Mouse (Mus musculus) MEL (cell line): ENCODE results near the gene Cotl1.

Source experiments
- CTCF ChIP-seq, 3 experiments: IDR thresholded peaks in 2 of 3; conservative IDR thresholded peaks in 1 of 3; 2 replicates each; pipeline ENCODE4 v1.5.1; 2011 to 2012; ENCODE audit warnings: low read length in 3 of 3, low read depth in 2 of 3, mild to moderate bottlenecking in 2 of 3, improper control_type of control experiment in 1 of 3, inconsistent platforms in 1 of 3, mixed read lengths in 1 of 3, moderate library complexity in 1 of 3; ENCODE audit not compliant: control insufficient read depth in 1 of 3, insufficient read depth in 1 of 3, poor library complexity in 1 of 3, severe bottlenecking in 1 of 3
- EP300 ChIP-seq, 2 experiments: IDR thresholded peaks; 2 replicates each; pipeline ENCODE4 v1.6.1; 2011; ENCODE audit warnings: improper control_type of control experiment in 2 of 2, low read length in 2 of 2, low read depth in 1 of 2, mild to moderate bottlenecking in 1 of 2
- KAT2A ChIP-seq: conservative IDR thresholded peaks from 2 replicates; pipeline ENCODE4 v1.6.1; 2012; ENCODE audit warnings: low read depth, low read length, improper control_type of control experiment, inconsistent platforms
- MYC ChIP-seq: IDR thresholded peaks from 2 replicates; pipeline ENCODE4 v1.6.1; 2011; ENCODE audit warnings: low read depth, mild to moderate bottlenecking, low read length, improper control_type of control experiment, moderate library complexity
- POLR2A ChIP-seq, 2 experiments: IDR thresholded peaks; 2 replicates each; pipeline ENCODE4 v1.6.1; 2011 to 2012; ENCODE audit warnings: low read length in 2 of 2, mild to moderate bottlenecking in 2 of 2, control low read depth in 1 of 2, improper control_type of control experiment in 1 of 2, low read depth in 1 of 2, moderate library complexity in 1 of 2; ENCODE audit not compliant: control insufficient read depth in 1 of 2, insufficient read depth in 1 of 2, poor library complexity in 1 of 2
- SMC3 ChIP-seq: IDR thresholded peaks from 2 replicates; pipeline ENCODE4 v1.6.1; 2011; ENCODE audit warnings: low read depth, low read length, improper control_type of control experiment
- TBP ChIP-seq: IDR thresholded peaks from 2 replicates; pipeline ENCODE4 v1.8.0; 2011; ENCODE audit warnings: low read depth, low read length, improper control_type of control experiment
- TCF12 ChIP-seq: IDR thresholded peaks from 2 replicates; pipeline ENCODE4 v1.6.1; 2014; ENCODE audit warnings: low read depth, mild to moderate bottlenecking, inconsistent platforms, low read length, improper control_type of control experiment, moderate library complexity
- USF1 ChIP-seq: IDR thresholded peaks from 2 replicates; pipeline ENCODE4 v1.6.1; 2014; ENCODE audit warnings: low read depth, mild to moderate bottlenecking, inconsistent platforms, low read length, improper control_type of control experiment, moderate library complexity
- ZC3H11A ChIP-seq: IDR thresholded peaks from 2 replicates; pipeline ENCODE4 v1.6.1; 2012; ENCODE audit warnings: low read depth, mild to moderate bottlenecking, inconsistent platforms, low read length, improper control_type of control experiment
- ZKSCAN1 ChIP-seq: IDR thresholded peaks from 2 replicates; pipeline ENCODE4 v1.6.1; 2012; ENCODE audit warnings: low read depth, mild to moderate bottlenecking, inconsistent platforms, low read length, improper control_type of control experiment, moderate library complexity

GRCm38 (mm10) chr8:119805275-119805674 lies 35.1 kb downstream of the Cotl1 start:
- no peak for TF ChIP-seq ZKSCAN1
- no peak for TF ChIP-seq SMC3
- TF ChIP-seq TCF12: no peak
- no peak for TF ChIP-seq EP300 (IDR thresholded peaks at IDR 0.05; ENCODE audit: low read depth in 1 of 2, low read length in 2 of 2)
- TF ChIP-seq MYC: no peak
- no peak for TF ChIP-seq USF1
- TF ChIP-seq KAT2A: no peak
- TF ChIP-seq TBP: no peak
- no peak for TF ChIP-seq POLR2A (IDR thresholded peaks at IDR 0.05; ENCODE audit: control insufficient read depth in 1 of 2, insufficient read depth in 1 of 2, low read depth in 1 of 2, low read length in 2 of 2, poor library complexity in 1 of 2)
- TF ChIP-seq ZC3H11A: no peak
- TF ChIP-seq CTCF (IDR thresholded peaks at IDR 0.05 in 2 of 3, conservative IDR thresholded peaks at IDR 0.05 in 1 of 3; ENCODE audit: control insufficient read depth in 1 of 3, insufficient read depth in 1 of 3, low read depth in 2 of 3, low read length in 3 of 3, poor library complexity in 1 of 3, severe bottlenecking in 1 of 3): no peak
